Mouse (Mus musculus): ENCODE results near the gene Plac9a.

DNA sequence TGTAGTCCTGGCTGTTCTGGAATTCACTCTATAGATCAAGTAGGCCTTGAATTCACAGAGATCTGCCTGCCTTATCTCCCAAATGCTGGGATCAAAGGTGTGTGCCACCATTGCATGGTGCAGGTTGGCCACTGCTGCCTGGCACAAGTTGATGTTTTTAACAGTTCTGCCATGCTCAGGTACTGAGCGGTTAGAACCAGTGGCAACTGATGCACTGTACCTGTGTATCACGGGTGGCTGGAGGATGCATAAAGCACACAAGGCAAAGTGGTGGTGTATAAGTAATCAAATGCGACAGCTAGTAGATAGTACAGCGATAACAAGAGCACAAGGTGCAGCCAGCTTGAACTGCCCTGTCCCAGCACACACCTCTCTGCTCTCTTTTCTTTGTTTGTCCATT is 58.5 kb downstream of the Plac9a start:
- TF ChIP-seq GATA1 (IDR thresholded peaks at IDR 0.05; ENCODE audit: borderline replicate concordance, low read length) (no peak), FLI1 (IDR thresholded peaks at IDR 0.05; ENCODE audit: low read length) (no peak)

Data from megakaryocyte, embryonic 14.5 days (primary cell).